Mouse (Mus musculus) CH12.LX (cell line): ENCODE results near the gene Pcna. TPM values are rescaled to one million over a fixed set of nuclear protein-coding genes. Genes with fewer than 3 reads are reported as not detected.

Experiments used
- DNase-seq: peaks from one replicate; pipeline ENCODE4 v3.0.0-alpha.2; 2013; ENCODE audit errors: extremely low read depth
- H3K27ac ChIP-seq: 2 replicates; pipeline ENCODE4 v1.5.1; 2012; ENCODE audit warnings: low read depth, mild to moderate bottlenecking, control low read depth, moderate library complexity; ENCODE audit not compliant: insufficient read depth
- H3K27me3 ChIP-seq: replicated peaks from 2 replicates; pipeline ENCODE3; 2012; ENCODE audit warnings: inconsistent platforms
- H3K36me3 ChIP-seq, 2 experiments: replicated peaks in 1 of 2; 2 replicates each; pipeline versions ENCODE3 to v1.6.1; 2012; ENCODE audit warnings: inconsistent platforms in 1 of 2, low read length in 1 of 2, mild to moderate bottlenecking in 1 of 2, mixed read lengths in 1 of 2, moderate library complexity in 1 of 2; ENCODE audit not compliant: control insufficient read depth in 1 of 2, insufficient read depth in 1 of 2
- H3K4me1 ChIP-seq, 2 experiments: 2 replicates each; pipeline ENCODE4 v1.6.1; 2012; ENCODE audit warnings: inconsistent platforms in 1 of 2, moderate library complexity in 1 of 2; ENCODE audit not compliant: insufficient read depth in 2 of 2, control insufficient read depth in 1 of 2
- H3K4me2 ChIP-seq: 2 replicates; pipeline ENCODE4 v1.6.1; 2012; ENCODE audit warnings: low read depth, mild to moderate bottlenecking, control low read depth; ENCODE audit not compliant: poor library complexity, insufficient read depth, severe bottlenecking
- H3K4me3 ChIP-seq, 3 experiments: fragments of 150-350 bp in 1 of 3; sonication (generic) in 1 of 3; replicated peaks in 1 of 3; 2 replicates each; pipeline versions ENCODE3 to v1.5.1; 2011 to 2012; ENCODE audit warnings: low read depth in 2 of 3, low read length in 2 of 3, mild to moderate bottlenecking in 2 of 3, moderate library complexity in 2 of 3, control low read depth in 1 of 3, improper control_type of control experiment in 1 of 3, inconsistent platforms in 1 of 3, mixed read lengths in 1 of 3; ENCODE audit not compliant: poor library complexity in 1 of 3
- H3K79me2 ChIP-seq: replicated peaks from 2 replicates; pipeline ENCODE4 v1.6.1; 2012; ENCODE audit warnings: mild to moderate bottlenecking, moderate library complexity; ENCODE audit not compliant: control insufficient read depth, poor library complexity, insufficient read depth, severe bottlenecking; ENCODE audit errors: extremely low read depth
- H3K9ac ChIP-seq: 2 replicates; pipeline ENCODE4 v1.6.1; 2012; ENCODE audit warnings: low read depth, mild to moderate bottlenecking, control low read depth, moderate library complexity; ENCODE audit not compliant: insufficient read depth
- H3K9me3 ChIP-seq: replicated peaks from 2 replicates; pipeline ENCODE3; 2012; ENCODE audit warnings: low read length, inconsistent platforms, mixed read lengths
- BHLHE40 ChIP-seq: IDR thresholded peaks from 2 replicates; pipeline ENCODE4 v1.6.1; 2011; ENCODE audit warnings: mild to moderate bottlenecking, low read depth, low read length, improper control_type of control experiment
- CTCF ChIP-seq, 2 experiments: IDR thresholded peaks in 1 of 2; conservative IDR thresholded peaks in 1 of 2; 2 replicates each; pipeline ENCODE4 v1.5.1; 2011 to 2012; ENCODE audit warnings: low read depth in 2 of 2, low read length in 2 of 2, improper control_type of control experiment in 1 of 2, inconsistent platforms in 1 of 2, mild to moderate bottlenecking in 1 of 2, moderate library complexity in 1 of 2
- E2F4 ChIP-seq: IDR thresholded peaks from 2 replicates; pipeline ENCODE4 v1.6.1; 2011; ENCODE audit warnings: low read depth, low read length, improper control_type of control experiment; ENCODE audit not compliant: insufficient replicate concordance
- ELF1 ChIP-seq: IDR thresholded peaks from 2 replicates; pipeline ENCODE4 v1.6.1; 2014; ENCODE audit warnings: low read depth, mild to moderate bottlenecking, inconsistent platforms, low read length, improper control_type of control experiment
- ETS1 ChIP-seq: conservative IDR thresholded peaks from 2 replicates; pipeline ENCODE4 v1.6.1; 2012; ENCODE audit warnings: low read depth, mild to moderate bottlenecking, inconsistent platforms, low read length, improper control_type of control experiment, moderate library complexity
- GABPA ChIP-seq: IDR thresholded peaks from 2 replicates; pipeline ENCODE4 v1.6.1; 2012; ENCODE audit warnings: low read depth, low read length, improper control_type of control experiment, inconsistent platforms; ENCODE audit not compliant: insufficient replicate concordance
- IRF4 ChIP-seq: IDR thresholded peaks from 2 replicates; pipeline ENCODE4 v1.6.1; 2014; ENCODE audit warnings: low read depth, mild to moderate bottlenecking, inconsistent platforms, low read length, improper control_type of control experiment
- JUND ChIP-seq: conservative IDR thresholded peaks from 2 replicates; pipeline ENCODE4 v1.6.1; 2011; ENCODE audit warnings: low read depth, low read length, improper control_type of control experiment
- KAT2A ChIP-seq: IDR thresholded peaks from 2 replicates; pipeline ENCODE4 v1.6.1; 2012; ENCODE audit warnings: low read length, improper control_type of control experiment, inconsistent platforms; ENCODE audit not compliant: insufficient replicate concordance
- MAFK ChIP-seq: IDR thresholded peaks from 2 replicates; pipeline ENCODE4 v1.6.1; 2011; ENCODE audit warnings: low read length, improper control_type of control experiment; ENCODE audit not compliant: insufficient replicate concordance
- MAX ChIP-seq: IDR thresholded peaks from 2 replicates; pipeline ENCODE4 v1.6.1; 2011; ENCODE audit warnings: low read length, improper control_type of control experiment
- MAZ ChIP-seq: IDR thresholded peaks from 2 replicates; pipeline ENCODE4 v1.6.1; 2012; ENCODE audit warnings: low read depth, mild to moderate bottlenecking, inconsistent platforms, low read length, improper control_type of control experiment, moderate library complexity
- MEF2A ChIP-seq: IDR thresholded peaks from 2 replicates; pipeline ENCODE4 v1.6.1; 2014; ENCODE audit warnings: low read depth, mild to moderate bottlenecking, inconsistent platforms, low read length, improper control_type of control experiment, borderline replicate concordance
- MYC ChIP-seq: IDR thresholded peaks from 2 replicates; pipeline ENCODE4 v1.6.1; 2011; ENCODE audit warnings: low read depth, mild to moderate bottlenecking, improper control_type of control experiment, low read length
- NELFE ChIP-seq: IDR thresholded peaks from 2 replicates; pipeline ENCODE4 v1.6.1; 2011; ENCODE audit warnings: low read depth, low read length, improper control_type of control experiment
- NRF1 ChIP-seq: IDR thresholded peaks from 2 replicates; pipeline ENCODE4 v1.6.1; 2014; ENCODE audit warnings: low read depth, mild to moderate bottlenecking, inconsistent platforms, low read length, improper control_type of control experiment, moderate library complexity
- PAX5 ChIP-seq: IDR thresholded peaks from 2 replicates; pipeline ENCODE4 v1.6.1; 2012; ENCODE audit warnings: low read length, inconsistent platforms, mixed read lengths
- POLR2A ChIP-seq: IDR thresholded peaks from 2 replicates; pipeline ENCODE4 v1.6.1; 2011; ENCODE audit warnings: low read depth, mild to moderate bottlenecking, improper control_type of control experiment, low read length
- POLR2AphosphoS2 ChIP-seq: IDR thresholded peaks from 2 replicates; pipeline ENCODE4 v1.6.1; 2011; ENCODE audit warnings: low read depth, low read length, improper control_type of control experiment
- RAD21 ChIP-seq: IDR thresholded peaks from 2 replicates; pipeline ENCODE4 v1.6.1; 2011; ENCODE audit warnings: low read depth, mild to moderate bottlenecking, low read length, improper control_type of control experiment, moderate library complexity
- SIN3A ChIP-seq: IDR thresholded peaks from 2 replicates; pipeline ENCODE4 v1.6.1; 2012; ENCODE audit warnings: low read length, improper control_type of control experiment, inconsistent platforms
- SMC3 ChIP-seq: IDR thresholded peaks from 2 replicates; pipeline ENCODE4 v1.6.1; 2011; ENCODE audit warnings: low read depth, low read length, improper control_type of control experiment
- TBP ChIP-seq: conservative IDR thresholded peaks from 2 replicates; pipeline ENCODE4 v1.6.1; 2011; ENCODE audit warnings: low read depth, low read length, improper control_type of control experiment
- TCF12 ChIP-seq: IDR thresholded peaks from 2 replicates; pipeline ENCODE4 v1.6.1; 2014; ENCODE audit warnings: low read depth, mild to moderate bottlenecking, inconsistent platforms, low read length, improper control_type of control experiment
- UBTF ChIP-seq: IDR thresholded peaks from 2 replicates; pipeline ENCODE4 v1.6.1; 2012; ENCODE audit warnings: low read depth, mild to moderate bottlenecking, inconsistent platforms, low read length, improper control_type of control experiment, moderate library complexity
- USF1 ChIP-seq: IDR thresholded peaks from 2 replicates; pipeline ENCODE4 v1.6.1; 2014; ENCODE audit warnings: low read depth, mild to moderate bottlenecking, inconsistent platforms, low read length, improper control_type of control experiment
- ZKSCAN1 ChIP-seq: IDR thresholded peaks from 2 replicates; pipeline ENCODE4 v1.6.1; 2012; ENCODE audit warnings: low read depth, inconsistent platforms, low read length, improper control_type of control experiment, borderline replicate concordance
- ZMIZ1 ChIP-seq: IDR thresholded peaks from 2 replicates; pipeline ENCODE4 v1.6.1; 2012; ENCODE audit warnings: low read depth, mild to moderate bottlenecking, inconsistent platforms, low read length, improper control_type of control experiment
- ZNF384 ChIP-seq: IDR thresholded peaks from 2 replicates; pipeline ENCODE4 v1.6.1; 2012; ENCODE audit warnings: low read depth, low read length, improper control_type of control experiment, inconsistent platforms
- dilution Hi-C: fragments of 300-500 bp; cut with MboI; formaldehyde crosslinking; loops from 2 replicates; pipeline ENCODE4 v1.14.3; 2020; ENCODE audit warnings: low sequenced_read_pairs; ENCODE audit not compliant: extremely low pct_unique_long_range_greater_than_20kb, extremely low pct_ligation_motif_present
- in situ Hi-C: fragments of 300-500 bp; cut with MboI; formaldehyde crosslinking; loops from 3 replicates; pipeline ENCODE4 v1.14.3; 2019; ENCODE audit warnings: low sequenced_read_pairs, low pct_ligation_motif_present, low pct_unique_long_range_greater_than_20kb, mixed read lengths
- polyA plus RNA-seq: library from polyadenylated mRNA; unstranded; fragments of >175 nt; gene quantifications from 2 replicates; pipeline ENCODE4 v1.2.1, GENCODE M21; 2012; ENCODE audit warnings: low read depth; ENCODE audit not compliant: insufficient read length
- total RNA-seq, 2 experiments: library from RNA; depleted of rRNA; stranded (reverse); fragments of 300-350 nt in 1 of 2; fragments of >200 nt in 1 of 2; gene quantifications; 2 replicates each; pipeline ENCODE4 v1.2.3; 2012 to 2014

Pcna gene
- total and polyA plus RNA-seq, 3 experiments = 354 to 839 (median 550) TPM

DNA sequence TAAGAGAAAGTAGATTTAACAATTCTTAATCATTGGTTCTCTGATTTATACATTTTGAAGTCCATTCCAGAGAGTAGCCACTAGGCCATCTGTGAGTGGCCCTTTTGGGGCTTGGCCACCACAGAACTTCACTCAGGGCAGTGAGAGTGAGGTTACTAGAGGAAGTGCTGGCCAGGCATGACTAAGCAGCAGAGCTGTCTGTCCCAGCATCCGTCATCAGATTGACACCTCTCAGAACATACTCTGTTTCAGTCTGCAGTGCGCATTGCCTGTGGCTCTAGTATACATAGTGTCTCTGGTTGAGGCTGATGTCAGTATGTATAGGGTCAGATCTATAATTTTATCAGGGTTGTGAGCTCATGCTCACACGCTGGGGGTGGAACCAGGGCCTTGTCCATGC is 16.1 kb upstream of the Pcna start:
- Histone ChIP-seq H3K4me3 (no peak overlapping the region), H3K4me1 (peaks cover 8 to 53% of the 10 kb centered on the region in 2 experiments)

DNA sequence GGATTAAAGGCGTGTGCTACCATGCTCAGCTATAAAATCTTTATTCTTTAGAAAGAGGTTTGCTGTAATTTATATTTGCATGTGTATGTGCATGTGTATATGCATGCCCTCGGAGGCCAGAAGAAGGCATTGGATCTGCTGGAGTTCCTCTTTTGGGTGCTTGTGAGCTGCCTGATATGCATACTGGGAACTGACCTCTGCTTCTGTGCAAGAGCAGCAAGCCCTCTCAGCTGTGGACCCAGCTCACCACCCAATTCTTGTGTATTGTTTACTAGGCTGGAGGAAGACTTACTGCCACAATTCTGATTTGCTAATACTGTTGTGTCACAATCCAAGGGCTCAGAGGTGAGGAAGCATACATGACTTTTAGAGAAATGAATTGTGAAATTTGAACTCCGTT is 13.0 kb upstream of the Pcna start:
- peaks cover 0 to 2% of the 10 kb centered on the region in 2 experiments for H3K36me3 ChIP-seq
- no peak overlapping the region for H3K9ac ChIP-seq
- TF ChIP-seq ETS1 (no peak), NELFE (no peak), MAZ (no peak), TBP (no peak), NRF1 (no peak), IRF4 (no peak), SMC3 (no peak), GABPA (no peak), ZKSCAN1 (no peak), PAX5 (no peak), UBTF (no peak), MEF2A (no peak), RAD21 (no peak), POLR2A (no peak), USF1 (no peak), POLR2AphosphoS2 (no peak), MAX (no peak), CTCF (conservative IDR thresholded peaks at IDR 0.05 in 1 of 2, IDR thresholded peaks at IDR 0.05 in 1 of 2; ENCODE audit: low read depth in 2 of 2, low read length in 2 of 2) (no peak), MYC (no peak)
- DNase-seq = no peak
- no peak overlapping the region for H3K27ac ChIP-seq
- H3K4me2 ChIP-seq = no peak overlapping the region
- H3K4me1 ChIP-seq = peaks cover 8 to 43% of the 10 kb centered on the region in 2 experiments
- peaks cover 49% of the 10 kb centered on the region for H3K79me2 ChIP-seq
- no peaks in the 10 kb centered on the region for H3K9me3 ChIP-seq
- no peaks in the 10 kb centered on the region for H3K27me3 ChIP-seq
- dilution Hi-C loops = no loop called here
- in situ Hi-C loops = no loop called here
- no peak overlapping the region for H3K4me3 ChIP-seq

More for the DNA sequence above, 16.1 kb upstream of the Pcna start:
- H3K27ac ChIP-seq = no peak overlapping the region
- no peak for DNase-seq
- in situ Hi-C loops = no loop called here
- H3K27me3 ChIP-seq = no peaks in the 10 kb centered on the region
- H3K9me3 ChIP-seq = no peaks in the 10 kb centered on the region
- H3K79me2 ChIP-seq = peaks cover 59% of the 10 kb centered on the region
- H3K36me3 ChIP-seq = peaks cover 0 to 17% of the 10 kb centered on the region in 2 experiments
- H3K4me2 ChIP-seq = no peak overlapping the region
- TF ChIP-seq POLR2AphosphoS2 = no peak
- peak; percentile 48; the same call in 1 of the 2 replicates for TF ChIP-seq NRF1
- TF ChIP-seq ZMIZ1 = no peak
- no peak for TF ChIP-seq TCF12
- TF ChIP-seq E2F4 = no peak
- no peak for TF ChIP-seq BHLHE40
- peak; percentile 31; the same call in 1 of the 2 replicates for TF ChIP-seq ETS1
- TF ChIP-seq GABPA = no peak
- no peak for TF ChIP-seq SMC3
- peak; percentile 80; the same call in 1 of the 2 replicates for TF ChIP-seq MAFK
- no peak for TF ChIP-seq ZNF384
- no peak for TF ChIP-seq NELFE
- TF ChIP-seq JUND = 0 out of 2 replicates have a peak, but pooled peaks have one; percentile 39
- no peak for TF ChIP-seq ZKSCAN1
- peak; percentile 51; the same call in 1 of the 2 replicates for TF ChIP-seq ELF1
- no peak for TF ChIP-seq KAT2A
- TF ChIP-seq MAX = peak; percentile 39; the same call in 1 of the 2 replicates
- peak; percentile 41; the same call in 1 of the 2 replicates for TF ChIP-seq IRF4
- 0 out of 2 replicates have a peak, but pooled peaks have one; percentile 27 for TF ChIP-seq SIN3A
- no peak for TF ChIP-seq POLR2A
- TF ChIP-seq, all 38 proteins: peak for 8
- dilution Hi-C loops = no loop called here
- no peak overlapping the region for H3K9ac ChIP-seq
